Comparison of ENCODE assay signal across 20 mouse cellular contexts in the genomic region with DNA sequence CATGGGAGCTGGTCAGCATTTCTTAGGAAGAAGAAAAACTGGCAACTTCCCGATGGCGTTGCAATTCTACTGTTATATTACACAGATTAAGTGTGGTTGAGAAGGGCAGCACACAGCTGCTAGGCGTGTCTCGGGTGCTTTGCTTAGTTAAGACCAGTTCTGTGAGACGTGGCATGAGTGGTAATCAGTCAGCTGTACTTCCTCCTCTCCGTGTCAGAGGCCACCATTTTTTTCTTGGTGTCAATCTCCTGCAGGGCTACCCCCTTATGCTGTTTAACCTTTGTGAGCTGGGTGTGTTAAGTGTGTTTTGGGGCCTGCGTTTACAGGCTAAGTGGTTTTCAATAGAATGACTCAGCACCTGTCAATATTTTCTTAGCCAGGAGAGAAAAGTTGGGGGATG.
DNase-seq lines count a peak whose midpoint lies in the region; ATAC-seq and TF ChIP-seq lines count a peak whose summit lies in the region.
"Had no signal": no experiment of that assay in that cellular context is flagged by ENCODE, and none has a peak within 500 bp of the region (broad histone marks: within the 10 kb centered on the region; RNA-seq: fewer than 3 reads in every experiment).

No protein-coding gene starts in this region.

- no peaks in the 10 kb centered on the region for H3K27me3 ChIP-seq in midbrain, embryonic 11.5 days (ENCODE audit: control insufficient read depth, insufficient read depth, low read length)
- H3K27me3 ChIP-seq in midbrain, embryonic 16.5 days (ENCODE audit: control insufficient read depth, insufficient read depth, low read depth, low read length), result no peaks in the 10 kb centered on the region
- no peaks in the 10 kb centered on the region for H3K27me3 ChIP-seq in intestine, postnatal 0 days (replicated peaks; ENCODE audit: control insufficient read depth, insufficient read depth, low read length)
- H3K27me3 ChIP-seq: forebrain, embryonic 12.5 days; neural tube, embryonic 13.5 days had no signal

- 76% methylated on average over 7 of the region's 7 CpGs for WGBS in midbrain, embryonic 11.5 days
- 82% methylated on average over 7 of the region's 7 CpGs for WGBS in midbrain, embryonic 16.5 days
- WGBS in intestine, postnatal 0 days, result 31% methylated on average over 7 of the region's 7 CpGs

- DNase-seq in midbrain, embryonic 11.5 days (ENCODE audit: low spot score, missing footprints), result peak; percentile 6
- DNase-seq in layer of hippocampus, postnatal 10 days (ENCODE audit: low spot score in 2 of 2), result no peak
- DNase-seq in cerebellum, postnatal 10 days, result no peak
- no peak for DNase-seq in liver
- DNase-seq: cerebellum, adult 9-10 months; embryo, embryonic 11 days; gastrocnemius, postnatal 25 days; heart, postnatal 14 days; kidney, adult 8-10 months; kidney, postnatal 4 days; left cerebral cortex, postnatal 4 days; thymus, adult 18-20 months had no signal

- no peak overlapping the region for H3K4me2 ChIP-seq in midbrain, embryonic 11.5 days
- no peak overlapping the region for H3K4me2 ChIP-seq in midbrain, embryonic 16.5 days (ENCODE audit: low read length)
- no peak overlapping the region for H3K4me2 ChIP-seq in intestine, postnatal 0 days (replicated peaks; ENCODE audit: low read depth)
- H3K4me2 ChIP-seq: forebrain, embryonic 12.5 days; heart, embryonic 11.5 days; liver, embryonic 11.5 days; neural tube, embryonic 13.5 days had no signal

- no peaks in the 10 kb centered on the region for H3K4me1 ChIP-seq in midbrain, embryonic 11.5 days (ENCODE audit: control insufficient read depth, insufficient read depth, low read length)
- H3K4me1 ChIP-seq in midbrain, embryonic 16.5 days (ENCODE audit: control insufficient read depth, insufficient read depth, low read length), result no peaks in the 10 kb centered on the region
- no peaks in the 10 kb centered on the region for H3K4me1 ChIP-seq in intestine, postnatal 0 days (replicated peaks; ENCODE audit: control insufficient read depth, insufficient read depth, low read length)
- H3K4me1 ChIP-seq: forebrain, embryonic 12.5 days; neural tube, embryonic 13.5 days had no signal

- H3K27ac ChIP-seq in midbrain, embryonic 11.5 days (ENCODE audit: low read depth, low read length), result no peak overlapping the region
- no peak overlapping the region for H3K27ac ChIP-seq in midbrain, embryonic 16.5 days (ENCODE audit: low read length)
- no peak overlapping the region for H3K27ac ChIP-seq in intestine, postnatal 0 days (ENCODE audit: low read depth, low read length)
- H3K27ac ChIP-seq: forebrain, embryonic 12.5 days; neural tube, embryonic 13.5 days had no signal

- no peaks in the 10 kb centered on the region for H3K9me3 ChIP-seq in midbrain, embryonic 11.5 days (ENCODE audit: control insufficient read depth, low read length)
- H3K9me3 ChIP-seq in midbrain, embryonic 16.5 days (replicated peaks; ENCODE audit: control insufficient read depth, low read length, poor library complexity, severe bottlenecking), result no peaks in the 10 kb centered on the region
- no peaks in the 10 kb centered on the region for H3K9me3 ChIP-seq in intestine, postnatal 0 days (ENCODE audit: control insufficient read depth)
- H3K9me3 ChIP-seq: forebrain, embryonic 12.5 days; neural tube, embryonic 13.5 days had no signal

- no peak for TF ChIP-seq CTCF in intestine, postnatal 0 days (IDR thresholded peaks at IDR 0.05; ENCODE audit: low read depth)

- no peak overlapping the region for H3K4me3 ChIP-seq in midbrain, embryonic 11.5 days (ENCODE audit: low read depth, low read length)
- no peak overlapping the region for H3K4me3 ChIP-seq in midbrain, embryonic 16.5 days (ENCODE audit: low read depth, low read length)
- H3K4me3 ChIP-seq in intestine, postnatal 0 days (ENCODE audit: low read depth, low read length), result no peak overlapping the region
- H3K4me3 ChIP-seq: forebrain, embryonic 12.5 days; neural tube, embryonic 13.5 days had no signal

- H3K9ac ChIP-seq in midbrain, embryonic 11.5 days (ENCODE audit: low read length), result no peak overlapping the region
- H3K9ac ChIP-seq in midbrain, embryonic 16.5 days (ENCODE audit: low read depth, low read length), result no peak overlapping the region
- no peak overlapping the region for H3K9ac ChIP-seq in intestine, postnatal 0 days (ENCODE audit: low read depth, low read length)
- H3K9ac ChIP-seq: forebrain, embryonic 12.5 days; neural tube, embryonic 13.5 days had no signal

- no peaks in the 10 kb centered on the region for H3K36me3 ChIP-seq in midbrain, embryonic 11.5 days (ENCODE audit: control insufficient read depth, insufficient read depth, low read length)
- no peaks in the 10 kb centered on the region for H3K36me3 ChIP-seq in midbrain, embryonic 16.5 days (ENCODE audit: control insufficient read depth, insufficient read depth, low read length)
- H3K36me3 ChIP-seq in intestine, postnatal 0 days (ENCODE audit: control insufficient read depth, insufficient read depth), result no peaks in the 10 kb centered on the region
- H3K36me3 ChIP-seq: forebrain, embryonic 12.5 days; neural tube, embryonic 13.5 days had no signal

- no peak for ATAC-seq in midbrain, embryonic 11.5 days (ENCODE audit: low FRiP score)
- no peak for ATAC-seq in midbrain, embryonic 16.5 days
- ATAC-seq in intestine, postnatal 0 days, result peak; percentile 84
- ATAC-seq in megakaryocyte progenitor cell, adult 5-6 weeks (replicated peaks; ENCODE audit: poor library complexity), result peak; percentile 74
- ATAC-seq: hindbrain, embryonic 16.5 days had no signal

Comparison
In these comparisons a context has a peak if more than half of its experiments do, and no peak if none do; other contexts are left out.
1. ATAC-seq: peak in intestine, postnatal 0 days (single experiment) and megakaryocyte progenitor cell, adult 5-6 weeks (single experiment); none in midbrain, embryonic 11.5 days (single experiment) and midbrain, embryonic 16.5 days (single experiment).